Mouse (Mus musculus): ENCODE data around the gene Apln. TPM values are rescaled to one million over a fixed set of nuclear protein-coding genes. Genes with fewer than 3 reads are reported as not detected.
A peak's percentile ranks its signal among the peaks of the same experiment; 100 is the strongest.

Apln gene
- 10 to 100 TPM in 1 of 2 experiments, 1 to 10 TPM in 1; 8.4 to 14.5 TPM for total RNA-seq (2021)

GRCm38 (mm10) chrX:48034144-48035113 is at the start of gene Apln:
Gene Apln (minus strand): TSS chrX:48034853.
- DNase-seq, result peak; percentile 34 to 42
- intact Hi-C loops (cut with DNase I), result no loop called here

DNA sequence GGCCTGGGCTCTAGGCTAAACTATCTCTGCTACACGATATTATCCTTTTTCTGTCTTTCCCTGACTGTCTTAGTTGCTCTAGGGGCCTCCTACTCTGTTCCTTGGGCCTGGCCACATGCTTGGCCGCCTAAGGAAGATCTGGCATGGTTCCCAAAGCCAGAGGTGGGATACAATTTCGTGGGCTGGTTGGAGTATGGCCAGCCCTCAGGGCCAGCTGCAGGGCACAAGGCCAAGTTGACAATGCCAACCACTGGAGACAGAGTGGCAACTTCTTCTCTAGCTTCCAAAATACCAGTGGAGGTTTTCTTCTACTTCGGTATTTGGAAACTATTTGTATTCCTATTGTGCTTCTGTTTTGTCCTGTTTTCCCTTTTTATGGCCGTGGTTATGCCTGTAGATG is 47.7 kb upstream of the Apln start:
- intact Hi-C loops (cut with DNase I), result no loop called here
- DNase-seq, result no peak

GRCm38 (mm10) chrX:48076806-48077425 is 42.3 kb upstream of the Apln start:
- intact Hi-C loops (cut with DNase I), result no loop called here
- DNase-seq, result peak in 1 of 2 experiments; percentile 9

GRCm38 (mm10) chrX:48074691-48075090 is 40.0 kb upstream of the Apln start:
- DNase-seq, result no peak
- intact Hi-C loops (cut with DNase I), result no loop called here

DNA sequence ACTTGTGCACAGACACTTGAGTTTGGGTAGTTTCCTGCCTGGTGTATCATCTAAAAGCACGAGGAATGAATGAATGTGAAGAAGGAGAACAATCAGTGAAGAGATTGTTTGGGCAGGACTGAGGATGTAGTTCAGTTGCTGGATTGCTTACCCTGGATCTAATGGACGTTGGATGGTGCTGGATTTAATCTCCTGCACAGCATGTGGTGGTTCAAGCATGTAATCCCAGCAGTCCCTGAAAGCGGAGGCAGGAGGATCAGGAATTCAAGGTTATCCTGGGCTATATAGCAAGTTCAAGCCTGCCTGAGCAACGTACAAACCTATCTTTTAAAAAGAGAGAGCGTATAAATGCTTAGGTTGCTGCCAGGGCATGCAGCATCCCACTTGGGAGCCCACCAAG is 37.7 kb upstream of the Apln start:
- intact Hi-C loops (cut with DNase I), result no loop called here
- no peak for DNase-seq

DNA sequence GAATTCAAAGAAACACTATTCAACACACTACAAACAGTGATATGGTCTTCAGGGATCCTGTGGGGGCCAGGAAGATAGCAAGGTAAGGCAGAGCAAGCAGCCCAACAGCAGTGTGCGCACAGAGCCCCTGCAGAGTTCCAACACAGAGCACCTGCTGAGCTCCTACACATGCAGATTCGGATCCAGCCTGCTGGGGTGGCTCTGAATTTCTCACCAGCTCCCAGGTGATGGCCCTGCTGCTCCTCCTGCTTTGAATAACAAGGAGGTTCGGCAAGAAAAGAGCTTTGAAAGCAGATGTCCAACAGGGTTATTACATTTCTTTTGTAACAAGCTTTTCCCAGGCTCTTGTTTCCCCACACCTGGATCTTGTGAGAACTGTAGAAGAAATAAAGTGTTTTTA is 37.3 kb upstream of the Apln start:
- intact Hi-C loops (cut with DNase I), result no loop called here
- DNase-seq, result no peak

- no peak for DNase-seq
- intact Hi-C loops (cut with DNase I), result no loop called here
Measured at GRCm38 (mm10) chrX:48066891-48067290, 32.2 kb upstream of the Apln start.

GRCm38 (mm10) chrX:48064166-48064853 is 29.7 kb upstream of the Apln start:
- intact Hi-C loops (cut with DNase I), result no loop called here
- no peak for DNase-seq

GRCm38 (mm10) chrX:48062481-48062880 is 27.8 kb upstream of the Apln start:
- intact Hi-C loops (cut with DNase I), result no loop called here
- no peak for DNase-seq

DNA sequence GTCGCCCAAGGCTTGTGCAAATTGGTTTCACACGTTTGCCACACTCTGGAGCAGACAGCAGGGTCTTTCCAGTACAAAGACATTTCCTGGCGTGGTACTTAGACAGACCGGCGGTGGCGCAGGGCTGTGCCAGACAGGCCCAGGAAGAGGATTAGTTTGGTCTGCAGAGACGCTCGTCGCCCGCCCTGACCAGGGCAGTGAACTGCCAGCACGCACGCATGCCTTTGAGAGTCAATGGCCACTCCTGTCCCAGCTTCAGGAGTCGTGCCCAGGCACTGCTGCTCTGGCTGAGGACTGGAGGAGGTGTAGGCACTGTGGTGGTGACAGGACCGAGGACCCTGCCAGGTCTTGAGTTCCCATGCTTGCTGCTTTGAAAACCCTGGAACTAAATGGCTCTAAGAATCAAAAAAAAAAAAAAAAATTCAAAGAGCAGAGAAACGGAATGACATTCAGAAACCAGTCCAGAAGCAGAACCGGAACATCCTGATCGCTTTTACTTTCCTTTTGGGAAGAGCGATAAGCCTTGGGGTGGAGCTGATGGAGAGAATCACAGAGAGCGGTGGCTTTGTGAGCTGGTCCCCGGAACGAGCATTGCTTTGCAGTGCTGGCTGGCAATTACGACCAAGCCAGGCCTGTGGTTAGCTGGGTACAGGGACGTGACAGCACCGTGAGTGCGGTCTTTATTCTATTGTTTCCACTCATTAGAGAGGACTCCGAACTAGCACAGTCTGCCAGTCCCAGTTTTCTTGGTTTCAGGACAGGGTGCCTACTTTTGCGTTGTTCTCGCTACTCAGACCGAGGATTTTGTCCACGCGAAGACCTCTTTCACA is 19.7 kb upstream of the Apln start:
- DNase-seq, result peak; percentile 38 to 42
- intact Hi-C loops (cut with DNase I), result no loop called here

- DNase-seq, result peak in 1 of 2 experiments; percentile 2
- intact Hi-C loops (cut with DNase I), result no loop called here
Measured at GRCm38 (mm10) chrX:48053743-48054142, 19.1 kb upstream of the Apln start.

DNA sequence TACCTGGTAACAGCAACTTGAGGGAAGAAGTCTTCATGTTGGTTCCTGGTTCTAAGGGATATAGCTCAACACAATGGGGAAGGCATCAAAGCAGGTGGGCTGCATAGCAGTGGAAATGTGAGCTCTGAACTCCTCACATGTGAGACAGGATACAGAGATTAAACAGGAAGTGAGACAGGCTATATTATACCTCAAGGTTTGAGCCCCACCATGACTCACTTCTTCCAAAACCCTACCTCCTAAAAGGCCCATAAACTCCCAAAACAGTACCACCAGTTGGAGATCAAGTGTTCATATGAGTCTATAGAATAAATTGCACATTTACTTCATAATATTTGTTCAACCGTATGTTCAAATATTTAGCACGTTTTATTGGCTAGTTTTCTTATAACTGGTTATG is 11.7 kb upstream of the Apln start:
- no peak for DNase-seq
- intact Hi-C loops (cut with DNase I), result no loop called here

DNA sequence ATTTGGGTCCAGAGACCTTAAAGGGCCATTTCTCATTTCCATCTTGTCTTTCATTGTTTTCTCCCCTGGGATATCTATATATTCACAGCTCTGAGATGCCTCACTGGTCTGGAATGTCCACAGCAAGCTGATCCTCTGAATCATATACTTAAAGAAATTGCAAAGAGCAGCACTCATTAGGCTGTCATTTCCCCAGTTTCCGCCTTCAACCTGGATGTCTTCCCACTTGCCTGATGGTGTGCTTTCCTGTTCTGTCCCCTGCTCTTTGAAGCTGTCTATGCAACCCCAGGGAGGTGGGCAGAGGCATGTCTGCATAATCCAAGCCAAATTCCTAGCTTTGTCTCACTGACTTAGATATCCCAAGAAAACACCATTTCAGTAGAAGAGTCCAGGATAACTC is 9.6 kb upstream of the Apln start:
- intact Hi-C loops (cut with DNase I), result no loop called here

DNA sequence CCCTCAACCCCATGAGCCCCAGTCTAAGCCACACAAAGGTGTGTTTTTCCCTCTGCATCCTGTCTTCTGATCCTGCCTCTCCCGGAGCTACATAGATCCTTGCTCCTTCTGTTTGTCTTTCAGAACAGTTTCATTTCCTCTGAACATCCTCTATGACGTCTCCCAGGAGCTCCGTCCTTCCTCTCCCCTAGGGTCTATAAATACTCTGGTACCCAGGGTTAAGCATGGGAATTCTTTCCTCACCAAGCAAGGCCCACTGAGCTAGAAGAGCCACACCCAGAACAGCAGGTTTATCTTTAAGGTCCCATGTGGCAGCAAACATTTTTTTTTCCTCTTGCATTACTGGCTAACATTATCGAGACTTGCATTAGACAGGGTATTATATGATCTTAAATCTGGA is 8.1 kb upstream of the Apln start:
- intact Hi-C loops (cut with DNase I), result no loop called here
- no peak for DNase-seq

More for the DNA sequence above, 9.6 kb upstream of the Apln start:
- no peak for DNase-seq

- intact Hi-C loops (cut with DNase I), result no loop called here
Measured at GRCm38 (mm10) chrX:48040379-48040778, 5.7 kb upstream of the Apln start.

GRCm38 (mm10) chrX:48033766-48034143 is 898 bp downstream of the Apln start:
- intact Hi-C loops (cut with DNase I), result no loop called here
- DNase-seq, result peak in 1 of 2 experiments; percentile 3

More at GRCm38 (mm10) chrX:48040379-48040778, 5.7 kb upstream of the Apln start:
- no peak for DNase-seq

GRCm38 (mm10) chrX:48033024-48033423 is 1.6 kb downstream of the Apln start:
- intact Hi-C loops (cut with DNase I), result no loop called here
- DNase-seq, result peak; percentile 6 to 27

DNA sequence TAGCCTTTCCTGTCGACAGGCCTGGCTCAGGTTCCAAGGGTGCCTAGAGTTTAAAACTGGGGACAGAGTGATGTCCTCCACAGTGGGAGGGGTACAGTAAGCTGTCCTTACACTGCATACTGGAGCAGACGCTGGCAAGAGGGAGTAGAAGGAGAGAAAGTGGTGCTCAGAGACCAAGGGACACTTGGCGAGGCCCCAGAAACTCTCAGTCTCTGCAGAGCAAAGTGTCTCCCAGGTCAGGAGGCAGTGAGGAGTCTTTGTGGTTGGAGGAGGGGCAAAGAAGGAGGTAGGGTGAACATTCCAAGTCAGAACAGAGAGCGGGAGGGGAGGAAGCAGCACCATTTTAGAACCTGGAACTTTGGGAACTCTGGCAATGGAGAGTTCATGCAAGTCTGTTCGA is 2.8 kb downstream of the Apln start:
- intact Hi-C loops (cut with DNase I), result no loop called here
- DNase-seq, result no peak

DNA sequence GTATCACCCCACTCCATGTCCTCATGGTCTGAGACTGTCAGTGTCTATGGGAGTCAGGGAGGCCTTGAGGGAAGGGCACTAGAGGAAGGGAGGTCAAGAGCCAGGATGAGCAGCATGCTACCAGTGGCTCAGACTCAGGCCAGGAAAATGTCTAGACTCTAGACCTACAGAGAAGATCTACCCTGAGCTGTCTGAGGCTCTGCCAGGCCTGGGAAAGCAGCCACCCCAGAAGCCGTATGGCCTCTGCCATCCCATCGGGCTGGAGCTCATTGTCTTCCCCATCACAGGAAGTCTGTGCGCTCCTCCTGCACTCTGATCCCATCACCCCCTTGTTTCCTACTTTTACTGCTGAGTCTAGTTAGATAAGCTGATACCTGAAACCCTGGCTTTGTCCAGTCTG is 4.1 kb downstream of the Apln start:
- intact Hi-C loops (cut with DNase I), result no loop called here

DNA sequence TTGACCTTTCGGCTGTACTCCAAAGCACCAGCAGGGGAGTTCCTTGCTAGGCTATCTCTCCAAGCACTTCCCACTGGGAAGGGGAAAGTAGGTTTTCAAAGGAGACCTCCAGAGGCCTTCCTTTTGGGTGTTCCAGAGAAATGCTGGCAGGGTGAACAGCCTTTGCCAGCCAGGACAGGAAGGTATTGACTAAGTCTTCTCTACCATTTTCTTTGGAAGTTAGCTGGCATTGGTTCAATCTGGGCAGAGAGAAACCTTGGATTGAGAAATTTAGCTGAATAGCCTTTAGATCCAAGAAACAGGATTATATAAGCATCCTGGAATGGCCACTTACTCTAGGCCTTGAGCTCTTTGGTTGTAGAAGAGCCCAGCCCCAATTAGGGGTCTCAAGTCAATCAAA is 11.8 kb downstream of the Apln start:
- no peak for DNase-seq
- intact Hi-C loops (cut with DNase I), result no loop called here

More for the DNA sequence above, 4.1 kb downstream of the Apln start:
- DNase-seq, result no peak

Data from heart, postnatal 36 days (tissue).